14 mouse cellular contexts compared by ENCODE assay signal in genomic region chr1:132660354-132660753, GRCm38 (mm10).
DNase-seq lines count a peak whose midpoint lies in the region; ATAC-seq lines count a peak whose summit lies in the region.
"Had no signal": no experiment of that assay in that cellular context is flagged by ENCODE, and none has a peak within 500 bp of the region (broad histone marks: within the 10 kb centered on the region; RNA-seq: fewer than 3 reads in every experiment).

No protein-coding gene starts in this region.

- H3K27me3 ChIP-seq in embryonic facial prominence, embryonic 11.5 days (ENCODE audit: control insufficient read depth, insufficient read depth, low read length), result no peaks in the 10 kb centered on the region
- H3K27me3 ChIP-seq in hindbrain, embryonic 14.5 days (ENCODE audit: control insufficient read depth, insufficient read depth, low read length), result no peaks in the 10 kb centered on the region
- H3K27me3 ChIP-seq in neural tube, embryonic 14.5 days (ENCODE audit: control insufficient read depth, insufficient read depth, low read length), result no peaks in the 10 kb centered on the region
- no peaks in the 10 kb centered on the region for H3K27me3 ChIP-seq in heart, embryonic 11.5 days (ENCODE audit: control insufficient read depth, insufficient read depth, low read length)
- H3K27me3 ChIP-seq: embryonic facial prominence, embryonic 15.5 days had no signal

- DNase-seq in cerebellum, adult 9-11 months, result peak; percentile 60
- DNase-seq in cerebellum, adult 8-10 months, result no peak
- no peak for DNase-seq in embryonic facial prominence, embryonic 11.5 days (ENCODE audit: low spot score)
- DNase-seq in hindbrain, embryonic 14.5 days (ENCODE audit: low spot score), result no peak
- no peak for DNase-seq in ovary, adult 18-20 months (ENCODE audit: low spot score)
- no peak for DNase-seq in urinary bladder, postnatal 25 days (ENCODE audit: low spot score)
- DNase-seq: gastrocnemius, postnatal 36 days; heart, postnatal 4 days; kidney, postnatal 25 days had no signal

- peak; percentile 44; the same call in 1 of the 2 replicates for ATAC-seq in embryonic facial prominence, embryonic 11.5 days (replicated peaks; ENCODE audit: insufficient number of reproducible peaks, low FRiP score, low TSS enrichment, low read depth)
- no peak; the same call in 1 of the 2 replicates for ATAC-seq in hindbrain, embryonic 14.5 days (ENCODE audit: low FRiP score)
- peak; percentile 58; the same call in 1 of the 2 replicates for ATAC-seq in neural tube, embryonic 14.5 days (ENCODE audit: low read depth)
- ATAC-seq in heart, embryonic 11.5 days (replicated peaks; ENCODE audit: insufficient number of reproducible peaks, low FRiP score, low TSS enrichment), result no peak
- ATAC-seq: Patski had no signal

- WGBS in embryonic facial prominence, embryonic 11.5 days, result 17% methylated on average over 4 of the region's 4 CpGs
- WGBS in hindbrain, embryonic 14.5 days, result 10% methylated on average over 4 of the region's 4 CpGs
- 11% methylated on average over 4 of the region's 4 CpGs for WGBS in neural tube, embryonic 14.5 days
- 35% methylated on average over 4 of the region's 4 CpGs for WGBS in heart, embryonic 11.5 days (ENCODE audit: insufficient replicate concordance)

- no peaks in the 10 kb centered on the region for H3K4me1 ChIP-seq in embryonic facial prominence, embryonic 11.5 days (ENCODE audit: control insufficient read depth, insufficient read depth, low read length)
- peaks cover 34% of the 10 kb centered on the region for H3K4me1 ChIP-seq in hindbrain, embryonic 14.5 days (replicated peaks; ENCODE audit: control insufficient read depth, insufficient read depth, low read length)
- peaks cover 17% of the 10 kb centered on the region for H3K4me1 ChIP-seq in neural tube, embryonic 14.5 days (ENCODE audit: control insufficient read depth, insufficient read depth, low read length)
- H3K4me1 ChIP-seq in heart, embryonic 11.5 days (ENCODE audit: control insufficient read depth, insufficient read depth, low read length), result no peaks in the 10 kb centered on the region
- H3K4me1 ChIP-seq: embryonic facial prominence, embryonic 15.5 days; limb, embryonic 13.5 days had no signal

- no peaks in the 10 kb centered on the region for H3K36me3 ChIP-seq in embryonic facial prominence, embryonic 11.5 days (replicated peaks; ENCODE audit: control insufficient read depth, insufficient read depth, low read depth, low read length)
- 0 out of 2 replicates have a peak, but pooled peaks cover 6% of the 10 kb centered on the region for H3K36me3 ChIP-seq in hindbrain, embryonic 14.5 days (replicated peaks; ENCODE audit: control insufficient read depth, insufficient read depth)
- H3K36me3 ChIP-seq in neural tube, embryonic 14.5 days (ENCODE audit: control insufficient read depth, insufficient read depth, low read length), result no peaks in the 10 kb centered on the region
- no peaks in the 10 kb centered on the region for H3K36me3 ChIP-seq in heart, embryonic 11.5 days (ENCODE audit: control insufficient read depth, insufficient read depth, low read length)
- H3K36me3 ChIP-seq: embryonic facial prominence, embryonic 15.5 days; limb, embryonic 13.5 days had no signal

- no peak overlapping the region for H3K27ac ChIP-seq in embryonic facial prominence, embryonic 11.5 days (replicated peaks; ENCODE audit: low read depth, low read length)
- H3K27ac ChIP-seq in hindbrain, embryonic 14.5 days, result peak overlapping the region; percentile 84
- peak overlapping the region; percentile 58 for H3K27ac ChIP-seq in neural tube, embryonic 14.5 days (ENCODE audit: low read depth, low read length)
- H3K27ac ChIP-seq in heart, embryonic 11.5 days (ENCODE audit: low read depth, low read length), result no peak overlapping the region
- H3K27ac ChIP-seq: embryonic facial prominence, embryonic 15.5 days; limb, embryonic 13.5 days had no signal

- no peaks in the 10 kb centered on the region for H3K9me3 ChIP-seq in embryonic facial prominence, embryonic 11.5 days (replicated peaks; ENCODE audit: control insufficient read depth, low read length)
- H3K9me3 ChIP-seq in hindbrain, embryonic 14.5 days (ENCODE audit: control insufficient read depth, low read length), result no peaks in the 10 kb centered on the region
- no peaks in the 10 kb centered on the region for H3K9me3 ChIP-seq in neural tube, embryonic 14.5 days (ENCODE audit: control insufficient read depth, low read length)
- H3K9me3 ChIP-seq in heart, embryonic 11.5 days (replicated peaks; ENCODE audit: control insufficient read depth, low read length), result no peaks in the 10 kb centered on the region
- H3K9me3 ChIP-seq: embryonic facial prominence, embryonic 15.5 days; limb, embryonic 13.5 days had no signal

- H3K9ac ChIP-seq in embryonic facial prominence, embryonic 11.5 days (replicated peaks; ENCODE audit: low read length), result no peak overlapping the region
- peak overlapping the region; percentile 18 for H3K9ac ChIP-seq in hindbrain, embryonic 14.5 days
- H3K9ac ChIP-seq in neural tube, embryonic 14.5 days (replicated peaks; ENCODE audit: low read depth, low read length), result no peak overlapping the region
- no peak overlapping the region for H3K9ac ChIP-seq in heart, embryonic 11.5 days (ENCODE audit: low read depth, low read length)
- H3K9ac ChIP-seq: embryonic facial prominence, embryonic 15.5 days; limb, embryonic 13.5 days had no signal

- no peak overlapping the region for H3K4me3 ChIP-seq in embryonic facial prominence, embryonic 11.5 days (ENCODE audit: low read depth, low read length)
- no peak overlapping the region for H3K4me3 ChIP-seq in hindbrain, embryonic 14.5 days (replicated peaks; ENCODE audit: low read length)
- no peak overlapping the region for H3K4me3 ChIP-seq in neural tube, embryonic 14.5 days (ENCODE audit: low read depth, low read length)
- H3K4me3 ChIP-seq in heart, embryonic 11.5 days (ENCODE audit: low read depth, low read length), result no peak overlapping the region
- H3K4me3 ChIP-seq: embryonic facial prominence, embryonic 15.5 days; limb, embryonic 13.5 days had no signal

- no peak overlapping the region for H3K4me2 ChIP-seq in embryonic facial prominence, embryonic 11.5 days (ENCODE audit: low read depth, low read length)
- no peak overlapping the region for H3K4me2 ChIP-seq in hindbrain, embryonic 14.5 days (replicated peaks)
- no peak overlapping the region for H3K4me2 ChIP-seq in neural tube, embryonic 14.5 days (ENCODE audit: low read depth, low read length)
- H3K4me2 ChIP-seq in heart, embryonic 11.5 days, result no peak overlapping the region
- H3K4me2 ChIP-seq: embryonic facial prominence, embryonic 15.5 days; limb, embryonic 13.5 days had no signal

Comparison
In these comparisons a context has a peak if more than half of its experiments do, and no peak if none do; other contexts are left out.
1. ATAC-seq: peak in embryonic facial prominence, embryonic 11.5 days (single experiment) and neural tube, embryonic 14.5 days (single experiment); none in hindbrain, embryonic 14.5 days (single experiment) and heart, embryonic 11.5 days (single experiment).
2. H3K27ac ChIP-seq: peak in hindbrain, embryonic 14.5 days (single experiment) and neural tube, embryonic 14.5 days (single experiment); none in embryonic facial prominence, embryonic 11.5 days (single experiment) and heart, embryonic 11.5 days (single experiment).